Mouse (Mus musculus): Measurements from ENCODE around the gene Spaca6. TPM values are rescaled to one million over a fixed set of nuclear protein-coding genes. Genes with fewer than 3 reads are reported as not detected.

The Spaca6 gene
- total RNA-seq, 2 experiments from 2014 or later: 89.5 to 99.7 TPM

Small RNA genes within 50 kb of the gene (microRNA-seq; reads per million reads assigned to microRNA genes)
- gene Gm25927 (0 reads per million in 2 experiments), gene Mir125a (9,512 to 12,133 reads per million in 2 experiments), gene Mir99b (8,409 to 22,014 reads per million in 2 experiments), gene Mirlet7e (0 reads per million in 2 experiments)

Other genes starting within 250 kb of the Spaca6 start
- 100 to 1,000 TPM; 106 TPM for gene Lnpep, start 202.1 kb upstream of the Spaca6 start, total RNA-seq (2021)
- not detected for gene Vmn2r90, start 123.4 kb upstream of the Spaca6 start, total RNA-seq (2021)
- under 1 TPM; 0.32 to 0.61 TPM for gene Has1, start 28.0 kb downstream of the Spaca6 start, total RNA-seq (2021)
- not detected for gene Fpr1, start 56.8 kb downstream of the Spaca6 start, total RNA-seq (2021)
- not detected for gene Fpr2, start 60.7 kb downstream of the Spaca6 start, total RNA-seq (2021)
- not detected for gene Fpr3, start 60.7 kb downstream of the Spaca6 start, total RNA-seq (2021)
- gene Fpr-rs4, start 194.6 kb downstream of the Spaca6 start, total RNA-seq (2021): not detected
- under 1 TPM in 1 of 2 experiments, not detected in 1; 0.08 TPM for gene Vmn2r124, start 222.3 kb downstream of the Spaca6 start, total RNA-seq (2021)